Mouse (Mus musculus): ENCODE data around the gene Nhs.

DNA sequence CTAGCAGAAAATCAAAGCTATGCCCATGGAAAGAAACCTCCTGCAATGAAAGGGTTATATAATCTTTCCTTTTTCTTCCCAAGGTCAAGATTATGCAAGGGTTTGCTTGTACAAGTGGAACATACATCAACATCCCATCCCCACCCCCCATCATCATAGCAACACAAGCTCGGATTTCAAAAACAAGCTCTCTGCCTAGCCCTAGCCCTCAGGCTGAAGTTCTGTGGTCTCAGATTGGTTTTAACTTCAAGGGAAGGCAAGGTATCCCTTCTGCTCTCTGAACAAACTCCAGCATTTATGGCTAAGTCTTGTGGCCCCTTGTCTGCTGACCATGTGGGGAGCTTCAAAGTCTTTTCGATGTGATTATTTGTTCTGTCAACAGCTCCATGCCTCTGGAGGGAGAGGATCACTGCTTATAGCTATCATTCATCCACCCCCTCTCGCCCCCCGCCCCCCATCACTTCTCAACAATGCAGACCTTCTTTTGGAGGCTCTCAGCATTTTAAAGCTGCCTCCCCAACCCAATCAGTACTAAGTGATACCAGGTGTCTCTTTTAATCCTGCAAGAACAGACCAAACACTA is 216.3 kb downstream of the Nhs start:
- TF ChIP-seq CTCF (IDR thresholded peaks at IDR 0.05; ENCODE audit: extremely low read depth, insufficient read depth, low read length) (no peak), POLR2A (IDR thresholded peaks at IDR 0.05; ENCODE audit: extremely low read depth, insufficient read depth, low read length) (no peak)

Data from cortical plate, adult 2 months (tissue).